Mouse (Mus musculus): Measurements from ENCODE around the gene 5730596B20Rik. TPM values are rescaled to one million over a fixed set of nuclear protein-coding genes. Genes with fewer than 3 reads are reported as not detected.
A peak's percentile ranks its signal among the peaks of the same experiment; 100 is the strongest.

Gene 5730596B20Rik
- polyA plus RNA-seq (2016; fragmentation: Nextera tagmentation; extraction: Ambion mirVana): 0.15 and 0.36 TPM in 2 replicates

DNA sequence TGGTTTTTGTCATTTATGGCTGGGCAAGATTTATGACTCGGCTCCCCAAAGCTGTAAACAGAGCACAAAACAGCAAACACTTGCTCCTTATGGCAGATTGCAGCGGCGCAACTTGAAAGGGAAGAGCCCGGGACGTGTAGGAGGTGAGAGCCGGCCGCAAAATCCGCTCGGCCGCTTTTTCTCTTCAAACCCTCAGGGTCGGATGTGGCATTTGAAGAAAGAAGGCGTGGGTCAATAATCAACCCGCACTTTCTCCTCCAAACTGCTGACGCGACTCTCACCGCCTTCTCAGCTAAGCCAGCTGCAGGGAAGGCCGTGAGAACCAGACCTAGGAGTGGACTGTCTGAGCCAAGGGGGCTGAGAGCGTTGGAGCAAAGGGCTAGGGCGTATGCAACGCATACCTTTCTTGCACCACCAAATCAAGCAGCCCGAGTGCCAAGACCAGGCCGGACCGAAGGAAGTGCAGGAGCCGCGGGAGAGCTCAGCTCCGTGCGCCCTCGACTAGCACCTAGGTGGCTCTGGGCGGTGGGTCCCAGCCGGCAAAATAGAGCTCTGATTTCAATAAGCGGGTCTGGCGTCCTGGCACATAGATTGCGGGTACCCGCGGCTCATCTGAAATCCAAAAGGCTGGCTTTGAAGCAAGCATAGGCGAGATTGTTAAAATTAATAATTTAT, at the start of gene 5730596B20Rik:
TSS of gene 5730596B20Rik (plus strand) at position 438 of the 675 bp plus-strand sequence.
- H3K4me3 ChIP-seq: peak within 1 kb of the TSS; percentile 40
- no peak within 1 kb of the TSS for H3K9ac ChIP-seq
- peaks cover 14% of the 10 kb centered on the region for H3K4me1 ChIP-seq (replicated peaks)
- no peaks in the 10 kb centered on the region for H3K36me3 ChIP-seq
- H3K27me3 ChIP-seq (replicated peaks): peaks cover 95% of the 10 kb centered on the region
- peak within 1 kb of the TSS; percentile 47 for H3K4me2 ChIP-seq
- WGBS: 1% methylated on average over 36 of the region's 36 CpGs
- H3K9me3 ChIP-seq (replicated peaks): no peaks in the 10 kb centered on the region
- no peak within 1 kb of the TSS for H3K27ac ChIP-seq (ENCODE audit: poor library complexity, severe bottlenecking)
- ATAC-seq (ENCODE audit: insufficient number of reproducible peaks, low FRiP score): no peak

DNA sequence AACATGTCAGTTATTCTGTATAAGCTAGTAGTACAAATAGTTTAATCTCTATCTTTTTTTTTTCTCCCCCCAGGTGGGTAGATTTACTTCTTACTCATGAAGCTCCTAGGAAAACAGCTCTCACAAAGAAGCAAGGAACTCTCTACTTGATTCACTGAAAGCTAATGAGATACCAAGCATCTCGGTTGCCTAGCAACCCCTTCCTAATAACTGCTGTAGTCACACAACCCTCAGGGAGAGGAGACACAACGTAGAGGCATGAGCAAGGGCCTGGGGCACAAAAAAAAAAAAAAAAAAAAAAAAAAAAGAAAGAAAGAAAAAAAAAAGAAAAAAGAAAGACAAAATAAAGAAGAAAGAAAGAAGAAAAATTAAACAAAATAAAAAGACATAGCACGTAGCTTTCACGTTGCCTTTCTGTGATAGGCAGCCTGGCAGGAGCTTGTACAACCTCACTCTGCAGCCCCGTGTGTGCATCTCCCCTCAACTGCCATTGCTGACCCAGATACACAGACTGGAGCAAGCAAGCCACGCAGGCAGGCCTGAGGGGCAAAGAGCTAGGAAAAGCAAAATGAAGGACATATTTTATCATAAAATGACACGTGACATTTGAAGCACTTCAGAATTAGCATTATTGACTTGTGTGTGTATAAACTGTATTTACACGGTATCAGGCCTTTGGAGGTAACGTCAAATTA, 39.3 kb upstream of the 5730596B20Rik start:
- H3K9me3 ChIP-seq (replicated peaks): no peaks in the 10 kb centered on the region
- H3K4me1 ChIP-seq (replicated peaks): no peaks in the 10 kb centered on the region
- no peak overlapping the region for H3K4me2 ChIP-seq
- peaks cover 28% of the 10 kb centered on the region for H3K27me3 ChIP-seq (replicated peaks)
- H3K27ac ChIP-seq (ENCODE audit: poor library complexity, severe bottlenecking): no peak overlapping the region
- H3K36me3 ChIP-seq: no peaks in the 10 kb centered on the region
- no peak for ATAC-seq (ENCODE audit: insufficient number of reproducible peaks, low FRiP score)
- no peak overlapping the region for H3K4me3 ChIP-seq
- no peak overlapping the region for H3K9ac ChIP-seq
- 67% methylated on average over 9 of the region's 9 CpGs for WGBS

DNA sequence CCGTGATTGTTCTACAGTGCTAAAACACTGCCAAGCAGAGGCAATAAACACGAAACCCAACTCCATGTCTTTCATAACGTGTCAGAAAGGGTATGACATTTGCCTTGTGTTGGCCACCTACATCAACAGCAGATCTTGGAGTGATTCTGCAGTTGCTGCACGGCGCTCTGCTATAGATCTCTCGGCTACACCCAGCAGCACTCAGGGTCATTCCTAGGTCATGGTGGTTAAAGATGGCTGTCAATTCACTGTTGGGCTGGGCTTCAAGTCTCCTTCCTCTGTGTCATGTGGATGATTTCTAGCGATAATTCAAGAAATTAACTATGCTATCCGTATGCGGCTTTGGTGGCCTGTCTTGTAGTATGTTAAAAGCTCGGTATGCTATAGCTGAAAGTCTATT, 38.7 kb upstream of the 5730596B20Rik start:
- WGBS: 71% methylated on average over 10 of the region's 10 CpGs
- no peaks in the 10 kb centered on the region for H3K9me3 ChIP-seq (replicated peaks)
- H3K9ac ChIP-seq: no peak overlapping the region
- H3K4me2 ChIP-seq: no peak overlapping the region
- H3K36me3 ChIP-seq: no peaks in the 10 kb centered on the region
- no peak for ATAC-seq (ENCODE audit: insufficient number of reproducible peaks, low FRiP score)
- H3K27me3 ChIP-seq (replicated peaks): peaks cover 28% of the 10 kb centered on the region
- H3K4me3 ChIP-seq: no peak overlapping the region
- no peaks in the 10 kb centered on the region for H3K4me1 ChIP-seq (replicated peaks)
- H3K27ac ChIP-seq (ENCODE audit: poor library complexity, severe bottlenecking): no peak overlapping the region

DNA sequence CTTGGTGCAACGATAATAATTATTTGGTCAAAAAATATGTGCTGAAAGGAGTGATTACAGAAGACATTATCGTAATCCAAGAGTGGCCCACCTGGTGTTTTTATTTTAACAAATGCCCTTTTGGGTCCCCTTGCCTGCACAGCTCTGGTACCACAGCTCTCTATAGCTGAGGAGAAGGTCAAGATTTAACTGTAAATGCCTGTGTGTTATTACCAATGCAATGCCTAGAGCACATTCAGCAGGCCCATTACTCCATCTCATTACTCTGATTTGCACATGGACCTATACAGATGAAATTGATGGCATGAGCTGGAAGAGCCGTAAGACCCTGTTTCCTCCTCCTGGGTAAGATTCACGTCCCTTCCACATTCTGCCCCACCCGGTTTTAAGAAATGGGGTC, 38.2 kb upstream of the 5730596B20Rik start:
- Histone ChIP-seq H3K4me1 (replicated peaks) (no peaks in the 10 kb centered on the region), H3K9ac (no peak overlapping the region), H3K27me3 (replicated peaks) (peaks cover 25% of the 10 kb centered on the region), H3K4me3 (no peak overlapping the region), H3K9me3 (replicated peaks) (no peaks in the 10 kb centered on the region), H3K36me3 (no peaks in the 10 kb centered on the region), H3K27ac (ENCODE audit: poor library complexity, severe bottlenecking) (no peak overlapping the region), H3K4me2 (no peak overlapping the region)
- no peak for ATAC-seq (ENCODE audit: insufficient number of reproducible peaks, low FRiP score)
- WGBS: 82% methylated on average over 5 of the region's 5 CpGs

DNA sequence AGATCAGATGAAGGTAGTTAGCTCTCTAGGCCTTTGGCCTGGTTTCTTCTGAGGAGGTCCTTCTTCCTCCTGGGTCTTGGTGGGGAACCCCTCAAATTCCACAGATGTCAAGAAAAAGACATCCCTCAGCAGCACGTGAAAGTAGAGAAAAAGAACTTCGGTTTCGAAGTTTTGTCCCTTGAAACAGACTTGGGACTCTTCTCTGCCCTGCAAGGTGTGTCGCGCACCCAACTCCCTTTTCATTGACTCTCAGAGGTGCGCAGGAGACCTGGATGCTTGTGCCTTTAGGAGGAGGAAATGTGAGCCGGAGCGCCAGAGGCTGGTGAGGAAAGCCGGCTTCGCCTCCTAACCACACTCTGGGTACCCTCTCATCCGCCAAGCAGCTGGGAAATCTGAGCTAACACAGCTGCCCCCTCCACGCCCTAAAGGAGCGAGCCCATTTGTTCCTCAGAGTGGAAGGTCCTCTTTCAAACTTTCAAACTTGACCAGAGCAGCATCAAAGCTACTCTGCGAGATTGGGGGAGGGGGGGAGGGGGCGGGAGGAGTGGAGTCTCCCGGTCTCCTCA, 26.8 kb upstream of the 5730596B20Rik start:
- peaks cover 8% of the 10 kb centered on the region for H3K9me3 ChIP-seq (replicated peaks)
- H3K4me2 ChIP-seq: no peak overlapping the region
- WGBS: 6% methylated on average over 16 of the region's 16 CpGs
- H3K27me3 ChIP-seq (replicated peaks): peaks cover 84% of the 10 kb centered on the region
- no peak overlapping the region for H3K4me3 ChIP-seq
- no peak for ATAC-seq (ENCODE audit: insufficient number of reproducible peaks, low FRiP score)
- no peaks in the 10 kb centered on the region for H3K4me1 ChIP-seq (replicated peaks)
- H3K27ac ChIP-seq (ENCODE audit: poor library complexity, severe bottlenecking): no peak overlapping the region
- no peaks in the 10 kb centered on the region for H3K36me3 ChIP-seq
- H3K9ac ChIP-seq: no peak overlapping the region

DNA sequence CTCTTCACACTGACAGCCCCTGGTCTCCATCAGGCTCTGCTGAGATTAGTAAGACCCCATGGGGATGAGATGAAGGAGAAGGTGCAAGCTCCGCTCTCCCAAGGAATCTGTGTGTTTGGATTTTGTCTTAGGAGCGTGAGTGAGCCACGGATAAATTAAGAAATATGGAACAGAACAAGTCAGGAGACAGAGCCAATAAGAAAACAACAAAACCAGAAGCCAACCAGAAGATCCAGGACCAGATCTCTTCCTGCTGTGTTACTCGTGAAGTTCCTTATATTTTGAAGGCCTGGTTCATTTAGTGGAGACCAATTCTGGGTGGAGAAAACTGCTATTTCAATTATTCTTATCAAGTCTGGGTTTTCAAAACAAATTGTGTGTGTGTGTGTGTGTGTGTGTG, 25.7 kb upstream of the 5730596B20Rik start:
- no peaks in the 10 kb centered on the region for H3K4me1 ChIP-seq (replicated peaks)
- H3K36me3 ChIP-seq: no peaks in the 10 kb centered on the region
- no peak for ATAC-seq (ENCODE audit: insufficient number of reproducible peaks, low FRiP score)
- H3K4me2 ChIP-seq: no peak overlapping the region
- H3K27me3 ChIP-seq (replicated peaks): peaks cover 86% of the 10 kb centered on the region
- no peak overlapping the region for H3K9ac ChIP-seq
- H3K27ac ChIP-seq (ENCODE audit: poor library complexity, severe bottlenecking): no peak overlapping the region
- no peak overlapping the region for H3K4me3 ChIP-seq
- peaks cover 8% of the 10 kb centered on the region for H3K9me3 ChIP-seq (replicated peaks)
- 18% methylated on average over 4 of the region's 4 CpGs for WGBS

DNA sequence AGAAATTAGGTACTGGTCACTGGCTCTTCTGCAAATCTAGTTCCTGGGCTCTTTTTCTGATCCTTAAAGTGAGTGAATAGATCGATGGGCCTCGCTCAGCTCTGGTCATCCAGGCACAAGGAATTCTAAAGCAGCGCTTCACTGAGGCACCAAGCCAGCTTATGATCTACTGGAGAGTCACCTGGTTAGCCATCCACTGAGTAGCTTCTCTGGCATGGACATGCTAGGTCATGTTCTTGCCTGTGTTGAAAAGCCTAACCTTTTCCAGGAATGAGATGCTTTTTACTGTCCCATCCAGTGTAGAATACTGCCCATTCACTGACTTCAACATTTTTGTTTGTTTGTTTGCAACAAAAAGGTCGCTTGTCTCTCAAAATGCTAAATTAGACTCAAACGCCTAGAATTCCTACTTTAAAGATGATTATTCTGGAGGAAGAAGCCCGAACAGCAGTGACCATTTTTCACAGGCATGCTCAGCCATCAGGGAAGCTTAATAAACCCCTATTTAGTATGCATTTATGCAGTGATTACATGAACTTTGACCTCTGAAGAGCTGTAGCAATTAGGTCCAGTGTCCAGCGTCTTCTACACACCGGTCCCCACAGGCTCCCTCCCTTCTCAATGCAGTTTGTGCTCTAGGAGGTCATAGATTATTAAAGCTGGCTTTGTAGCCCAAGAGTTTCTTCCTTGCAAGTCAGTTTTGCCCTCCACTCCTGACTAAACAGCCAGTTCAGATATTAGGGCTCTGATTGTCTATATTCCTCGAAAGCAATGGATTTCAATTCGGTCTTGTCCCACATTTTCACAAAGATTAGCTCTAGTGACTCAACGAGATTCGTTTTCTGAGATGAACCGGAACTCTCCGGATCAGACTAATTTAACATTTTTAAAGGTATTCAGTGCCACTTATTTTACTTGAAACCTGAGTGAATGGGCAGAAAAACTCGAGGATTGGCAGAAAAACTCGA, 24.8 kb upstream of the 5730596B20Rik start:
- H3K27me3 ChIP-seq (replicated peaks): peaks cover 86% of the 10 kb centered on the region
- 12% methylated on average over 16 of the region's 16 CpGs for WGBS
- H3K9me3 ChIP-seq (replicated peaks): peaks cover 8% of the 10 kb centered on the region
- H3K4me1 ChIP-seq (replicated peaks): no peaks in the 10 kb centered on the region
- H3K9ac ChIP-seq: no peak overlapping the region
- H3K27ac ChIP-seq (ENCODE audit: poor library complexity, severe bottlenecking): no peak overlapping the region
- H3K4me2 ChIP-seq: no peak overlapping the region
- no peaks in the 10 kb centered on the region for H3K36me3 ChIP-seq
- ATAC-seq (ENCODE audit: insufficient number of reproducible peaks, low FRiP score): no peak
- no peak overlapping the region for H3K4me3 ChIP-seq

DNA sequence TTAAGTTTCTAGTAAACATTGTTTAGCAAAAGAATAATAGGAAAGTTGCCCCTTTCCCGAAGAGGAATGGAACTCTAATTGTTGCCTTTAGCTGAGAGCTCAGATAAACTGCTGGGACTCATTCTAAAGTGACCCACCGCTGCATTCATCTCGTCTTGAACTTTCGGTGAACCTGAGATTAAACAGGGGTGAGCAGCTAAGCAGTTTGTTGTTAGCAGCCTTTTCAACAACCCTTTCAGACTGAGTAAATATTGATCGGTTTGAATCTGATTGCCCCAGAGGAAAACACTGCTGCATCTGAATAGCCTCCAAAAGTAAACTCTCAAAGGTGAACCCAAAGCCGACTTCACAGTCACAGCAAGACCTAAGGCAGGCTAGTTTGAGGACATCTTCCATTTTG, 24.0 kb upstream of the 5730596B20Rik start:
- ATAC-seq (ENCODE audit: insufficient number of reproducible peaks, low FRiP score): no peak
- Histone ChIP-seq H3K27me3 (replicated peaks) (peaks cover 86% of the 10 kb centered on the region), H3K36me3 (no peaks in the 10 kb centered on the region), H3K4me1 (replicated peaks) (no peaks in the 10 kb centered on the region; the same call in 1 of the 2 replicates), H3K4me3 (no peak overlapping the region), H3K27ac (ENCODE audit: poor library complexity, severe bottlenecking) (no peak overlapping the region), H3K9me3 (replicated peaks) (peaks cover 8% of the 10 kb centered on the region), H3K4me2 (no peak overlapping the region), H3K9ac (no peak overlapping the region)
- 5% methylated on average over 6 of the region's 6 CpGs for WGBS

DNA sequence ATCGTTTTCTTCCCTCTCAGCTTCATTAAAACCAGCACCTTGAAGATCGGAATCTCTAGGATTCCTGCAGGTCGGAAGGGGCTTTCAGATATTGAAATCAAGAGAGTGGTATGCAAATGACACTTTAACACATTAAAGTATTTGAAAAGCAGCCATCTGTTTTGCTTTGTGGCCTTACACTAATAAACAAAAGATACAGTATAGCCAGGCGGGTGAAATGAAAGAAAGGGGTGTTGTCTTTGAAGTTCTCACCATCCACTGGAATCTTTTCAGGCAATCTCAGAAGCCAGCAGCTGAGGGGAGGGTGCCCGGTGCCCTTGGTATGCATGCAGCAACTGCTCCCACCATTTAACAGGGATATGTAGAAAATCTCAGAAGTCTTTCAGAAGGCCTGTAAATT, 23.3 kb upstream of the 5730596B20Rik start:
- no peak overlapping the region for H3K4me2 ChIP-seq
- peaks cover 93% of the 10 kb centered on the region for H3K27me3 ChIP-seq (replicated peaks)
- no peak overlapping the region for H3K9ac ChIP-seq
- H3K9me3 ChIP-seq (replicated peaks): peaks cover 8% of the 10 kb centered on the region
- WGBS: 22% methylated on average over 5 of the region's 5 CpGs
- H3K4me1 ChIP-seq (replicated peaks): peaks cover 6% of the 10 kb centered on the region
- no peak overlapping the region for H3K4me3 ChIP-seq
- no peak overlapping the region for H3K27ac ChIP-seq (ENCODE audit: poor library complexity, severe bottlenecking)
- H3K36me3 ChIP-seq: no peaks in the 10 kb centered on the region
- ATAC-seq (ENCODE audit: insufficient number of reproducible peaks, low FRiP score): no peak

DNA sequence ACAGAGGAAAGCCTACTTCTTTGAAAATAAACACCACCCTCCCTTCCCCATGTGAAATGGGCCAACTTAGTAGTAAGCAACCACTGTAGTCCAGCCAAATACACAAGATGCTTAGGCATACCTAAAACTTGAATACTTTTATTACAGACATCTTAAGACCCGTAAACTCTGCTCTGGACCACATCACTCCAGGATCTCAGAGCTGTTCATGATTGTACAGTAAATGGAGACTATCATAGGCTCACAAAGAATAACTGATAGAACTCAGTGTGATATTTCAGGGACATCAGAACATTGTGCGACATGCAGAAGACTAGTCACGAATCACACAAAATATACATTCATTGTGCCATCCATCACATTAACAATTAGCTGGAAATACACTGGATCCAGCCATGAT, 21.8 kb upstream of the 5730596B20Rik start:
- Histone ChIP-seq H3K27ac (ENCODE audit: poor library complexity, severe bottlenecking) (no peak overlapping the region), H3K4me1 (replicated peaks) (peaks cover 17% of the 10 kb centered on the region), H3K4me2 (no peak overlapping the region), H3K9ac (no peak overlapping the region), H3K9me3 (replicated peaks) (no peaks in the 10 kb centered on the region), H3K27me3 (replicated peaks) (peaks cover 94% of the 10 kb centered on the region), H3K4me3 (no peak overlapping the region), H3K36me3 (no peaks in the 10 kb centered on the region)
- no peak for ATAC-seq (ENCODE audit: insufficient number of reproducible peaks, low FRiP score)
- 60% methylated on average over 3 of the region's 3 CpGs for WGBS
